Mouse (Mus musculus) heart, embryonic 11.5 days (tissue): ENCODE measurements around the gene Cd9. TPM values are rescaled to one million over a fixed set of nuclear protein-coding genes. Genes with fewer than 3 reads are reported as not detected.
A peak's percentile ranks its signal among the peaks of the same experiment; 100 is the strongest.

Experiments
- ATAC-seq: fragments of 200-750 bp; cut with Nextera tagmentation; replicated peaks from 2 replicates; pipeline ENCODE4 v1.8.0; 2017; ENCODE audit warnings: moderate library complexity; ENCODE audit not compliant: insufficient number of reproducible peaks, low FRiP score, low TSS enrichment
- H3K27ac ChIP-seq: fragments of 300-500 bp; sonication (generic); 2 replicates; pipeline ENCODE4 v1.5.1; 2014; ENCODE audit warnings: mild to moderate bottlenecking, low read depth, low read length
- H3K27me3 ChIP-seq: fragments of 300-500 bp; sonication (generic); 2 replicates; pipeline ENCODE4 v1.6.1; 2014; ENCODE audit warnings: mild to moderate bottlenecking, low read length, mixed read lengths; ENCODE audit not compliant: control insufficient read depth, insufficient read depth
- H3K36me3 ChIP-seq: fragments of 300-500 bp; sonication (generic); 2 replicates; pipeline ENCODE4 v1.6.1; 2014; ENCODE audit warnings: mild to moderate bottlenecking, low read length, moderate library complexity, mixed read lengths; ENCODE audit not compliant: control insufficient read depth, insufficient read depth
- H3K4me1 ChIP-seq: fragments of 300-500 bp; sonication (generic); 2 replicates; pipeline ENCODE4 v1.6.1; 2014; ENCODE audit warnings: low read length; ENCODE audit not compliant: control insufficient read depth, insufficient read depth
- H3K4me2 ChIP-seq: fragments of 300-500 bp; sonication (generic); 2 replicates; pipeline ENCODE4 v1.6.1; 2014; ENCODE audit warnings: mild to moderate bottlenecking, moderate library complexity
- H3K4me3 ChIP-seq: fragments of 300-500 bp; sonication (generic); 2 replicates; pipeline ENCODE4 v1.5.1; 2014; ENCODE audit warnings: low read depth, low read length
- H3K9ac ChIP-seq: fragments of 300-500 bp; sonication (generic); 2 replicates; pipeline ENCODE4 v1.6.1; 2014; ENCODE audit warnings: mild to moderate bottlenecking, low read depth, low read length, moderate library complexity
- H3K9me3 ChIP-seq: fragments of 300-500 bp; sonication (generic); replicated peaks from 2 replicates; pipeline ENCODE4 v1.6.1; 2016; ENCODE audit warnings: low read length; ENCODE audit not compliant: control insufficient read depth
- WGBS: fragments of 180-500 bp; shearing (Covaris S2); extraction: QIAGEN DNeasy Blood & Tissue Kit; methylation state at CpG from one replicate; pipeline ENCODE4 v1.1.7; 2014; ENCODE audit not compliant: insufficient replicate concordance; 5-methylcytosine and 5-hydroxymethylcytosine counted together
- polyA plus RNA-seq: library from polyadenylated mRNA; unstranded; fragments of >200 nt; fragmentation: Nextera tagmentation; extraction: Ambion mirVana; gene quantifications from 2 replicates; pipeline ENCODE4 v1.2.1, GENCODE M21; 2014

Gene Cd9
- 70.9 and 80.8 TPM in 2 replicates for polyA plus RNA-seq

DNA sequence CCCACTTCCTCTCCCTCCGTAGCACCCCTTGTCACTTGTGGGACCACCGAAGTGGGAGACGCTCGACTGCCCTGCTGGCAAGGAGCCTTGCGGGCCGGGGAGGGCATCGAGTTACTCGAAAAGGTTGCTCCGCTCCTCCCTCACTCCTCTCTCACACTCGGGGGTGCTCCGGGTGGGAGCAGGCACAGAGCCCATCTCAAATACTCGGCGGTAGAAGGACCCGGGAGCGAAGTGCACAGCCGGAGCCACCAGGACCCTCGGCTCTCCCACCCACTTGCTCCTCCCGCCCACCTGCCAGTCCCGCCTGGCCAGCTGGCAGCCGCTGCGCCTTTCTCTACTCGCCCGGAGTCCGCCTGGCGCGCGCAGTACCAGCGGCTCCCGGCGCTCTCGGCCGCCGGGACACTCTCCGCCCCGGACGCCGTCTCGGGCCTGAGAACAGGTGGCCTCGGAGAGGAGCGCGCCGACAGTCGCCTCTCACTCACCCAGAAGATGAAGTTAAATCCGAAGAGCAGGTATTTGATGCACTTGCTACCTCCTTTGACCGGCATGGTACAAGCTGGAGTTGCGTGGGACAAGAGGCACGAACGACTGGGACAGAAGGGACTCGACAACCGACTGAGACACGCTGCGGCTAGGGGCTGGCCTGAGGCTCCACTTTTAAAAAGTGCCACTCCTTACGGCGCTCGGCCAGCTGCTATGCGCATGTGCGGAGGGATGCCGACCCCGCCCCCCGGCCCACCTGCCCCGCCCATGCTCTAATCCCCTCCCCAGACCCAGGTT, at the start of gene Cd9:
TSS of gene Cd9 (minus strand) at position 700 of the 780 bp plus-strand sequence.
- H3K4me1 ChIP-seq: peaks cover 24% of the 10 kb centered on the region
- peak within 1 kb of the TSS; percentile 87 for H3K4me2 ChIP-seq
- peak within 1 kb of the TSS; percentile 74 for H3K9ac ChIP-seq
- peak within 1 kb of the TSS; percentile 54 for H3K4me3 ChIP-seq
- peak; percentile 82 for ATAC-seq
- WGBS: under 1% methylated on average over 61 of the region's 61 CpGs
- H3K27me3 ChIP-seq: peaks cover 24% of the 10 kb centered on the region
- peak within 1 kb of the TSS; percentile 47; the same call in 1 of the 2 replicates for H3K27ac ChIP-seq
- no peaks in the 10 kb centered on the region for H3K36me3 ChIP-seq
- H3K9me3 ChIP-seq: no peaks in the 10 kb centered on the region

- H3K36me3 ChIP-seq: no peaks in the 10 kb centered on the region
- no peak overlapping the region for H3K4me3 ChIP-seq
- H3K27ac ChIP-seq: no peak overlapping the region
- WGBS: 39% methylated on average over 6 of the region's 6 CpGs
- peaks cover 5% of the 10 kb centered on the region; the same call in 1 of the 2 replicates for H3K4me1 ChIP-seq
- no peak overlapping the region for H3K4me2 ChIP-seq
- ATAC-seq: no peak
- H3K27me3 ChIP-seq: no peaks in the 10 kb centered on the region
- no peaks in the 10 kb centered on the region for H3K9me3 ChIP-seq
- H3K9ac ChIP-seq: no peak overlapping the region
These were observed 46.7 kb upstream of the Cd9 start for GRCm38 (mm10) chr6:125541296-125541695.

- WGBS: 77% methylated on average over 6 of the region's 6 CpGs
- Histone ChIP-seq H3K27me3 (no peaks in the 10 kb centered on the region), H3K4me2 (no peak overlapping the region), H3K9me3 (no peaks in the 10 kb centered on the region), H3K27ac (no peak overlapping the region), H3K4me3 (no peak overlapping the region), H3K36me3 (no peaks in the 10 kb centered on the region), H3K4me1 (peaks cover 5% of the 10 kb centered on the region; the same call in 1 of the 2 replicates), H3K9ac (no peak overlapping the region)
- ATAC-seq: no peak
These were observed 46.2 kb upstream of the Cd9 start for GRCm38 (mm10) chr6:125540826-125541225.

DNA sequence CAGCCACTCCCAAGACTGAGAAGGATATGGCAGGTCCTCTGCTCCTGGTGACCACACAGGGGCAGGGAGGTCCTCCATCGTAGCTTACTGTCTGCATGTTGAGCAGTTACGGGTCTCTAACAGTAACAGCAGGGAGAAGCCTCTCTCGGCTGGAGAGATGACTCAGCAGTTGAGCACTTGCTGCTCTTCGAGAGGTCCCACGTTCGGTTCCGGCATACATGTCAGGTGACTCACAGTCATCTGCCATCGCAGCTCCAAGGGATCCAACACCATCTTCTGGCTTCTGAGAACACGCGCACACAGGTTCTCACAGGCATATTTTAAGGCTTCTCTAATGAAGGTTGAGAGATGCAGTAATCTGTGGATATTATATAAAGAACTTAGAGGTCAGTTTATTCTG, 45.6 kb upstream of the Cd9 start:
- Histone ChIP-seq H3K27ac (no peak overlapping the region), H3K9me3 (no peaks in the 10 kb centered on the region), H3K9ac (no peak overlapping the region), H3K27me3 (no peaks in the 10 kb centered on the region), H3K36me3 (no peaks in the 10 kb centered on the region), H3K4me2 (no peak overlapping the region), H3K4me3 (no peak overlapping the region), H3K4me1 (peaks cover 5% of the 10 kb centered on the region; the same call in 1 of the 2 replicates)
- WGBS: 70% methylated on average over 10 of the region's 10 CpGs
- no peak for ATAC-seq

GRCm38 (mm10) chr6:125539423-125539822, 44.8 kb upstream of the Cd9 start:
- peaks cover 5% of the 10 kb centered on the region; the same call in 1 of the 2 replicates for H3K4me1 ChIP-seq
- H3K4me2 ChIP-seq: no peak overlapping the region
- no peak overlapping the region for H3K27ac ChIP-seq
- H3K9ac ChIP-seq: no peak overlapping the region
- no peak overlapping the region for H3K4me3 ChIP-seq
- ATAC-seq: no peak
- no peaks in the 10 kb centered on the region for H3K9me3 ChIP-seq
- H3K36me3 ChIP-seq: no peaks in the 10 kb centered on the region
- 66% methylated on average over 8 of the region's 8 CpGs for WGBS
- H3K27me3 ChIP-seq: no peaks in the 10 kb centered on the region

GRCm38 (mm10) chr6:125538469-125538868, 43.9 kb upstream of the Cd9 start:
- ATAC-seq: no peak
- H3K4me1 ChIP-seq: peaks cover 5% of the 10 kb centered on the region; the same call in 1 of the 2 replicates
- WGBS: 75% methylated on average over 5 of the region's 5 CpGs

DNA sequence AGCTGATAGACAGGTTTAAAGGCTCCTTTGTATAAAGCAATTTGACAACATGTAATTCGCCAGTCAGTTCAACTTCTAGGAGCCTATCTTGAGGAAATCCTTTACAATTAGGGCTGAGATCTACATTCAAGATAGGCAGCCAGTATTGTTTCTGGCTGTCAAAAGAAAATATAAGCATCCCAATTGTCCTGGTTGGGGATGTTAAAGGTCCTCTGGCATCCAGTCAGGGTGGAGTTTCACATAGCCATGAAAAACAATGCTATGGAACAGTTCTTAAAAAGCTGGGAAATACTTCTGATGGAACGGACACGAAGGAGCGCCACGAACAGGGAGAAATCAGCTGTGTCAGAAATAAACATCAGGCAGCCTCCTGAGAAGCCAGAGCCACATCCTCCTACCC, 40.4 kb upstream of the Cd9 start:
- no peaks in the 10 kb centered on the region for H3K36me3 ChIP-seq
- WGBS: 72% methylated on average over 5 of the region's 5 CpGs
- no peaks in the 10 kb centered on the region for H3K9me3 ChIP-seq
- H3K27ac ChIP-seq: no peak overlapping the region
- no peak overlapping the region for H3K9ac ChIP-seq
- no peak overlapping the region for H3K4me2 ChIP-seq
- H3K4me3 ChIP-seq: no peak overlapping the region
- H3K4me1 ChIP-seq: no peaks in the 10 kb centered on the region
- H3K27me3 ChIP-seq: no peaks in the 10 kb centered on the region
- ATAC-seq: no peak

More at GRCm38 (mm10) chr6:125538469-125538868, 43.9 kb upstream of the Cd9 start:
- no peaks in the 10 kb centered on the region for H3K9me3 ChIP-seq
- H3K4me3 ChIP-seq: no peak overlapping the region
- no peak overlapping the region for H3K27ac ChIP-seq
- no peak overlapping the region for H3K4me2 ChIP-seq
- H3K36me3 ChIP-seq: no peaks in the 10 kb centered on the region
- no peak overlapping the region for H3K9ac ChIP-seq
- H3K27me3 ChIP-seq: no peaks in the 10 kb centered on the region

GRCm38 (mm10) chr6:125533104-125533650, 38.6 kb upstream of the Cd9 start:
- H3K36me3 ChIP-seq: no peaks in the 10 kb centered on the region
- WGBS: 80% methylated on average over 11 of the region's 11 CpGs
- no peak overlapping the region for H3K4me2 ChIP-seq
- H3K27me3 ChIP-seq: no peaks in the 10 kb centered on the region
- H3K9ac ChIP-seq: no peak overlapping the region
- H3K4me3 ChIP-seq: no peak overlapping the region
- no peak for ATAC-seq
- H3K4me1 ChIP-seq: no peaks in the 10 kb centered on the region
- no peak overlapping the region for H3K27ac ChIP-seq
- no peaks in the 10 kb centered on the region for H3K9me3 ChIP-seq
